Mouse (Mus musculus) kidney, adult 9 months (tissue): ENCODE measurements at regions not wholly inside any gene's neighbourhood (a gene's known extent, or its start where the extent isn't known, plus 50 kb on each side); places are given as distances from the start of the nearest gene placed in this dataset.

ENCODE experiments used
- DNase-seq: peaks from one replicate; pipeline ENCODE4 v3.0.0; 2022

DNA sequence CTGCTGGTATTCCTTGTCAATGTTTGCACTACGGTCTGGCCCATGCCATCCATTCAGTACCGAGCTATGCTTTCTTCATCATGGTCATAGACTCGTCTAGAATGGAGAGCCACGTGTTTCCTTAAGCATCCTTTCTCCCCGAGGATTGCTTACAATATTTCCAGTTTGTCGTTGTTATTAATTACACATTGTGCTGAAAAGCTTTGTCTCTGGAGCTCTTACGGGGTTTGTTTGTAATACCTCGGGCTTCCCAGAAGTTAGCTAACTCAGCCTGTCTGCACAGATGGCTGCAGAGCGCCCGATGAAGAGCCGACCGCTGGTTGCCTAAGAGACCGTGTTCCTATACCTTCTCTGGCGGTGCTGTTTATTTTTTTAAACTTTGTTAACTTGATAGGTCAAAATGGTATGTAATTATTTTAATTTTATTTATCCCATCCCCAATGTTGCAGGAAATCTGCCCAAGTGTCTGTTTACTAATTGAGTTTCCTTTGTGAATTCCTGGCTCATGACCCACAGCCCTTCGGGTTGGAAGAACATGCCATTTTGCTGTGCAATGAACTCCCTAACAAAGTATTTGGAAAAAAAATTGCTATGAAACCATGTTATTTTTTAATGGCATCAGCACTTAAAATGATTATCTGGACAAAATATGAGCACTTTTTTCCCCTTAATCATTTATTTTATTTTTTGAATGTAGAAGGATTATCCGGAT lies 194.1 kb upstream of the Cops8 start:
- DNase-seq = no peak

DNA sequence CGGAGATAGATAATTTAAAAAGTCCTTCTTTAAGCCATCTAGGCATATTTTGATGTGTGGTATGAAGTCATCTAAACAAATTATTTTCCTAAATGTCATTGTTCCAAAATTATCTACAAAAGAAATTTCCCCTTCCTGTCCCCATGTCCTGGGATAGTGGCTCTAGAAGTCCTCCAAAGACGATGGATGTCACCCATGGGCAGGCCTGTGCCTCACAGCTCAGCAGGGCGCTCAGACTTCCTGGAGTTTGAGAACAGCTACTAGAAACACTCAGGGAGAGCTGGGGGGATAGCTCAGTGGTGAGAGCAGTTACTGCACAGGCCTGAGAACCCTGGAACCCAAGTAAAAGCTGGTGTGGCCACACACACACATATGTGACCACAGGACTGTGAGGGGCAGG lies 193.5 kb upstream of the Cops8 start:
- no peak for DNase-seq

DNA sequence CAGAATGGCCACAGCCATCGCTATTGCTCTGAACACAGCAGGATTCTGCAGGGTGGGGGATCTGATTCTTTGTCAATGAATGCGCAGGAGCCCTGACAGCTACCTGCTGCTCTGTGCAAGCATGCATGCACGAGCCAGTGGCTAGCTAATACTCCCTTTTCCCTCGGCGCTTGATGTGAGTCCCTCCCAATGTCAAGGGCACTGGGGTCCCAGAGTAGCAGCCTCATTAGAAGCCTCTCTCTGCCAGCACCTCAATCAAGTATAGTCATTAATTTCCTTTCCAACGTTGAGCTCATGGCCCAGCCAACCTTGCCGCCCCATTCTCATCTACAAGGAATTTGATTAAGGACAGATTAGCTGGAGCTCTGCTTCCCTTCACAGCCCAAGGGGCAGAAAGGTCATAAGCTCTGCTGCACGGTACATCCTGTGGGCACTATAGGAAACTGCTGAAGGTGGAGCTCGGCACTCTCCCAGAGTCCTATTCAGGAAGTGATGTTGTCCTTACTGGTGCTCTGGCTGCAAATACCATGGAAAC lies 190.2 kb upstream of the Cops8 start:
- DNase-seq = peak; percentile 55

DNA sequence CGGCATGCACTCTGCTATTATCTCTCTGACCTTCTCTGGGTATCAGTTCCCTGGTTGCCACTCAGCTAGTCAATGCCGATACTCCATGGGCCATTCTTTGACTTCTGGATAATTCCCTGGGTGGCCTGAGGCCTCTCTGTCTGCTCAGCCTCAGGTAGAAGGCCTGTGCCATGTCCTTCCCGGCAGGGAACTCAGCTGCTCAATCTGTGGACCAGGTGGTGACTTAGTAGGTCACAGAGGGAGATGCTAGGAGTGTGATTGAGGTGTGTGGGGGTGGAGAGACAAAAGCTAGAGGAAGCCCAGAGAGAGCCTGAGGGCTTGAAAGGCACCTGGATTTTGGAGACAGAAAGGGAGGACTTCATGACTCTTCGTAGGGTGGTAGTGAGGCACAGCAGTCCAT lies 188.0 kb upstream of the Cops8 start:
- no peak for DNase-seq

DNA sequence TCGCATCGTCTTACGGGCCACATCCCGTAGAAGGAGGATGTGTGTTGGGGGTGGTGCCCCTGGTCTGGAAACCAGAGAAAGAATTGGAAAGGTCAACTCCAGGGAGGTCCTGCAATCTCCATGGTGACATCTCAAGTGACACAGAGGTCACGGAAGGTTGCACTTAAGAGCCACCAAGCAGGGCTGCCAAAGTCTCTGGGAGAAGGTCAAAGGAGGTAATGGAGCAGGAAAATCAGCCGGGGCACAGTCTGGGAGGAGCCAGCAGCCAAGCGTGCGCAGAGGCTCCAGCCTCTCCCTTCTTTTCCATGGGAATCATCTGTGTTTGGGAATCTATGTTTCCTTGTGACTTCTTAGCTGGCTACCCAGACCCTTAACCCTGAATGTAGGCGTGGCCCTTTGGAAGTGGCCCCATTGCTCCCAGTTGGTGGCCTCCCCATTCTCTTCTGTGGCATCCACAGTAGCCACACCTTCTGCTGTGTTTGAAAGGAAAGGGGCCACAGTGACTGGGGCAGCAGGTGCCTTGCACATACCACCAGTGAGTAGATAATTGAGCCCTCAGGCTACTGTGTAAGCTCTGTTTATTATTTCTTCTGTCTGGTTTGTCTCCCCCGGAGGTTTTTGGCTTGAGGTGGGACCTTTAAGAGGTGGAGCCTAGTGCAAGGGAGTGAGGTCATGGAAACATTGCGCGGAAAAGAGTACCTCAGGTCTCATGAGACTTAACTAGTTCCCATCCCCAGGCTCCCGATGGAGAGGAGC lies 178.5 kb upstream of the Cops8 start:
- DNase-seq = peak; percentile 52

DNA sequence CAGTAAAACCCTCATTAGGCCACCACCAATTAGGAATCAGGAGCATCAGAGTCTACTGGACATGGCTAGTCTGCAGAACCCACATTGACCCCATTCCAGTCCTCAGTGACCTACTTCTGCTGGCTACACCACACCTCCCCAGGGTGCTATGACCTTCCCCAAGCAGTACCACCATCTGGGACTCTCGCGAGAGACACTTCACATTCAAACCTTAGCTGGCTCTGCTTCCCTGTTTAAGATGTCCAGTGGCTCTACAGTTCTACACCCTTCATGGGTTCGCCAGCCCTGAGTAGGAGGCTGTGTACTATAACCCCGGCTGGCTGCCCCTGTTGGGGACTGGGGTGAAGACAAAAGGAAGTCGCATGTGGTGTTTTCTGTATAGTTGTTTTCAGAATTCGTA lies 174.4 kb upstream of the Cops8 start:
- DNase-seq = no peak

DNA sequence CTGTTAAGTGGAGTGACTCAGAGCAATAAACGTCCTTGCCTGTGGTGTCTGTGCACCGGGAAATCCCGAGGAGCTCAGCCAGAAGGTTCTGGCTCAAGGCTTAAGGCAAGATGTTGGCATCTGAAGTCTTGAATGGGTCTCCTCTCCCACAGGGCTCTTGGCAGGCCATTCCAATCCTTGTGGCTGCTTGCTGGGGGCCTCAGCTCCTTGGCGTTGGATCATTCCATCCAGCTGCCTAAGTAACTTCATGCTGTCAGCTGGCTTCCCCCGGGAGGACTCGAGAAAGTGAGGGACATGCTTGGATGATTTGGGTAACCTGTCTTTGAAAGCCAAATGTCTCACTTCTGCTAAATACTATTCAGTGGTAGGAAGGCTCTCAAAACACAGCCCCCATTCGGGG lies 174.0 kb upstream of the Cops8 start:
- no peak for DNase-seq

DNA sequence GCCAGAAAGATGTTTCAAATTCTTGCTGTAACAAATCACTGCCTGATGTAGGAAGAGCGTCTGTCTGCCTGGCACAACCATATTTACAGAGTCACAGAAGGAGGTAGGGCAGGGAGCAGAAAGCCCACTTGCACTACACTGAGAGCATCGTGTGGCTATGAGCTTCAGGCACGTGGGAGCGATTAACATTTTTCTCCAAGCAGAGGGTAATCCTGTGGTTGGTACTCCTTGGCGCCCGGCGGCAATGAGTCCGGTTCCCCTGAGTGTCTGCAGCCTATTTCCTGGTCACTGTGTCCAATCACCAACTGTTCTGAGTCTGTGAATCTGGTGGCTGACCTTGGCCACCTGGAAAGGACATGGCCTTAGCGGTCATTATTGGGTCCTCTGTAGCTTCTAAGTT lies 172.3 kb upstream of the Cops8 start:
- DNase-seq = no peak

DNA sequence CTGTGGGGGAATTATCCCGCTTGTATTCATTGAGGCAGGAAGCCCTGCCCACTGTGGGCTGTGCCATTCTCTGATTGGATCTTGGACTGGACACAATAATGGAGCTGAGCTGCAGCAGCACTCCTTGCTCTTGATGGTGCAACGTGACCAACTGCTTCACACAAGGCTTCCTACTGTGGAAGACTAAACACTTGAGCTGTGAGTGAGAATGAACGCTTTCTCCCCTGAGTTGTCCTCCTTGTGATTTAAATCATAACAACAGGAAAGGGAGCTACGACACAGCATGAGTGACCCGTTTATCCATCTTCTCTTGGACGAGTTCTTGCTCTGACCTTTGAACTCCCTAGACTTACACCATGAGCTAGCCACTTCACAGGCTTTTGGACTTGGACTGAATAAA lies 171.0 kb upstream of the Cops8 start:
- no peak for DNase-seq

DNA sequence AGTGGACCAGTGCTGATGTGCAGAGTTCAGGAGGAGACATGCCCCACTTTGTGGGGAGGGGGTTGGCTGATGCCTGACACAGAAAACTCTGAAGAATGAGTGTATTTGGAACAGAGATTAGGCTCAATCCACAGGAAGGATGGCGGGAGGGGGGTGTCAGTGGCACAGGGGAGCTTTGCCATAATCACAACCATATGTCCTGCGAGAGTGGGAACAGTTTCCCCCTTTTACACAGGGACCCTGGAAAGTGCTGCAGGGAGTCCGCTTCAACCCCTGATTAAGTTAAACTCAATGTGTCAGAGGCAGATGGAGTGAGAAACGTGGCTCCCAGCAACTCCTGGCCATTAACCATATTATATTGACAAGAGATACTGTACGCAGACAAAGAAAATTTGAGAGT lies 168.9 kb upstream of the Cops8 start:
- no peak for DNase-seq

DNA sequence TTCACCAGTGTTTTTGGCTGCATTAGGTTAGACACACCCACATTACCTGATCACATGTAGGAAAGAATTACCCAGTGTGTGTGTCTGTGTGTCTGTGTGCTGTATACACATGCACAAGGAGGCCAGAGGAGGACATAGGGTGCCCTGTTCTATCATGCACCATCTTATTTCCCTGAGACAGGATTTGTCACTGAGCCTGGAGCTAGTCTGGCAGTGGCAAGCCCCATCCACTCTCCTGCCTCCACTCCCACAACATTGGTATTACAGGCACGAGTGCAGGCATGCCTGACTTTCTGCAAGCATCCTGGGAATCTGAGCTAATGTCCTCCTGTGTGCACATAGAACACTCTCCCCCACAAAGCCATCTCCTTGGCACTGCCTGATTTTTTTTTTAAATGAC lies 162.1 kb upstream of the Cops8 start:
- DNase-seq = peak; percentile 17

DNA sequence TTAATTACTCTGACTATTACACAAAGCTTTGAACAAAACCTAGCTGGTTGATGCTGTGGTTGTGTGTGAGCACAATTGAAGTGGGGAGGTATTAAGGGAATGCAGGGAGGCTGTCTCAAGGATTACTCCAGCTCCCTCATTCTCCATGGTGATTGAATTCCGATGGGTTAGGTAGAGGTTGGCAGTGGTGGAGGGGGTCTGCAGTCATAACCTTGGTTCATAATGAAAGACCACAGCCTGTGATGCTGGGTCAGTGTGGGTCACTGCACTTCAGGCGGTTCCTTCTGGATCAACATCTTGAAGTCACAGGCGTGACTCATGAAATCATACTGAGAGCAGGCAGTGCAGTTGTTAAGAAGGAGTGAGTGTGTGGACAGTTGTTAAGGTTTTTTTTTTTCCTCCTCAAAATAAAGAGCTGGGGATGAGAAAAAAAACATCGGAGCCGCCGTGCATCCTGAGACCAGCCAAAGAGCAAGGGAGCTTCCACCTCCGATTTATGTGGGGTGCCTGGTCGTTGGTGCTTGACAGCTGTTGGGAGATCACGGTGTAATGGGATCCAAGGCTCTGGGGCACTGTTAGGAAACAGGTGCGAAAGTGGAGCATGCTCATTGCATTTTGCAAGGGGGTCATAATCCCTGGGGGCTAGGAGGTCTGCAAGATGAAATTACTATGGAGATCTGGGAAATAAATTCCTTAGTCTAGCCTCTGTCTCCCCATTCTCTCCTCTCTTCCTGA lies 161.5 kb upstream of the Cops8 start:
- DNase-seq = no peak

DNA sequence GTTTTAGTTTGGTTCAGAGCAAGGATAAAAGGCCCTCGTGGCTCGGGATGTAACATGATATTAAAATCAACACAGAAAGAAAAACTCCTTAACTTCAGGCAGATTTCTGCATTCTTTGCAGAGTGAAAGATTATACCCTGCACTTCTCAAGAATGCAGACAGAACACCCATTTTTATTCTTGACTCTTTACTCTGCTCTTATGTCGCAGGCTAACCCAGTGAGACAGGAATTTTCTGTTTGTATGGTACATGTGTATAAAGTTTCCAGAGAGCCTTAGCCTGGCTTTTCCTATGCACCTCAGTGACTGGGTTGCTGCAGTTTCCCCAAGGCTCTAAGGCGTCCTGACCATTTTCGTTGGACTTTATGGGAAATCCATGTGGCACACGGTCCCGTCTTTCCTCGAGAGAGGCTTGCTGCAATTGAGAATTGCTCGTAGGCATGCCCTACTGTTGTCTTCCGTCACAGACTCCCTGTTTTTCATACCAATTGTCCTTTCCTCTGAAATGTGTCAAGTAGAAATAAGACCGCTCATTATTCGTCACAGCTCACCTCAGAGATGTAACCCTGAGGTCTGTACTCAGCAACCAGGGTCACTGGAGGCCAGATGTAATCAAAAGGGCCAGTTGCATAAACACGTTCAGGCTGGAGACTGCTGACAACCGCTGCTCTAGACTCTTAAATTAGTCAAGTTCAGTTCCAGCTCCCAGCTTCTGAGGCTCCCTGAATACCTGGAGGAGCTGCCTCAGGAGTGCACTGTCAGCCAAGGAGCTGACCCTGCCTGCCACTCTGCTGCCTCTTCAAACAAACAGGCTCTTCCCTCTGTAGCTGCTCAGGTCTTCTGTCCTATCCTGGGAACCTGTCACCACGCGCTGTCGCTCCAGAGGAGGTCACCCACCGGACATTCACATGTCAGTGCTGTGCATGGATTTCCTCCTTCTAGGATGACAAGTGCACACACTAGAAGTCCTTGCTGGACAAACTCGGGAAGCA lies 160.2 kb upstream of the Cops8 start:
- no peak for DNase-seq

DNA sequence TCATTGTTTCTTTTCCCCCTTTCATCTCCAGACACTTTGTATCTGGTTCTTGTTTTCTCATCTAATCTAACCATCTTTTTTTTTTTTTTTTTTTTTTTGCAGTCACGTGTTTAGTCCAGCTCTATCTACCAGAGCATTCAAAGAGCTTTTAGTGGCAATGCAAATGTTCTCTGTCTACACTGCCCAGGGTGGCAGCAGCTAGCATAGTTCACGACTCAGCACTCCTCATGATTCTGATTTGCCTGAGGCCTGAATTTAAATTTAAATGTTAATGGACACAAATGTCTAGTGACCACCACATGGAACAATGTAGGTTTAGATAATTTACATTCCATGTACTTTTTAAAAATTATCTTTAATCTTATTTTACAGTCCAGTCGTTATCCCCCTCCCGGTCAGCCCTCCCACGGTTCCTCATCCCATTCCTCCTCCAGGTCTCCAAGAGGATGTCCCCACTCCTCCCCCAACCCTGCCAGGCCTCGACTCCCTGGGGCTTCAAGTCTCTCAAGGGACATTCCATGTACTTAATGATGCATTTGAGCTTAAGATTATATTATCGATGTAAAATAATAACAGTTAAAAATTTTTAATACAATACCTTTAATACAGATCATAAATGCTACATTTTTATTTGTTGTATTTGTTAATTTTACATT lies 153.1 kb upstream of the Cops8 start:
- DNase-seq = peak; percentile 19

DNA sequence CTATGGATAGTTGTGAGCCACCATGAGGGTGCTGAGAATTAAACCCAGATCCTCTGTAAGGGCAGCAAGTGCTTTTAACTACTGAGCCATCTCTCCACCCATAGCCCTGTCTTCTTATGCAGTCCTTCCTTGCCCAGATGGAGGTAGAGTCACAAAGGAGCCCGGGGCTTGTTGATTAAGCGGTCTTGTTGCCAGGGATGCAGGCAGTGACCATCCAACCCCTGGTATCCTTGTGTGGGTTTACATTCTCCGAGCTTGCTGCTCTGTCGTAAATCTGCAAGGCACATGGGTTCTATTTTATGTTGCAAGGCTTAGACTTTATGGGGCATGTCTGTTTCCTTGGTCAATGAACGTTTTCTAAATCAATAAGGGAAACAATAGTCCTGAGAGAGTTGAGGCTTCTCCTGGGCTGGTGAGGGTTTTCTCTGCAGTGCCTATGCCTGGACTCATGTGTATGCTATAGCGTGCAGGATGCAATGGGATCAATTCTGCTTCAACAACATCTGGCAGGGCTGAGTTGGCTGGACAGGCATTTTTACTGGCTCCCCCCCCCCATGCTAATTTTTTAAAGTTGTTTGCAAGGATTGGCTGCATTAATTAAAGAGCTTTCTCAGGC lies 150.7 kb upstream of the Cops8 start:
- DNase-seq = no peak

DNA sequence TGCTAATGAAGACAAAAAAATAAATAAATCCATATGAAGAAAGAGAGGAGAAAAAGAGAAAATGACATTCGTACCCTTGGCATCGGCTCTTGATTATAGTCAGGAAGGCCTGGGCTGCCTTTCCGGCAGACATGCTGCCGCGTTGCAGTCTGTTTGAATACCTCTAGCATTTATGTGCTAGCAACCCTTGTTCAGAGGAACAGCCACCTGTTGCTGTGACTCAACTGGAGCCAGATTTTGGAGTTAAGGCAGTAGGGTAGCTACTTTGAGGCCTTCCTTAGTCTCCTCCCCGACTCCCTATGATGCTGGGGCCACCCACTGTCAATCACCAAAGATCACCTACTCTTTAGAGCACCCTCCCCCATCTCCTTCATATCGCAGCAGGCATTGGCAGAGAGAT lies 148.5 kb upstream of the Cops8 start:
- no peak for DNase-seq

DNA sequence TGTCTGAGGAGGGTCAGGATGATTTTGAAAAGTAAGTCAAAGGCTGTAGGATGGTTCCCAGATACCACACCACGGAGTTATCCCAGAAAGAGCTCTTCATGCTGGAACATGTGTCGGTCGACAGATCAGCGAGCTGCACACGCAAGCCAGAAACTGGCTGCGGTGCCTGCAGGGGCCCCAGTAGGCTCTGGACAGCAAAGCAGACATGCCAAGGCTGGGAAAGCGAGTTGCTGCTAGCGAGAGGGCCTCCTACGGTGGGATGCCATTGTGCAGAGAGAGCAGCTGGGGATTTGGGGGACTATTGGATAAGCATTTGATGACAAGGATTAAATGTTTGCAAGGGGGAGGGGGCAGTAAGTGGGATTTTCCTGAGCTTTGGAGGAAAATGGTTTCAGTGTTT lies 145.4 kb upstream of the Cops8 start:
- DNase-seq = no peak

DNA sequence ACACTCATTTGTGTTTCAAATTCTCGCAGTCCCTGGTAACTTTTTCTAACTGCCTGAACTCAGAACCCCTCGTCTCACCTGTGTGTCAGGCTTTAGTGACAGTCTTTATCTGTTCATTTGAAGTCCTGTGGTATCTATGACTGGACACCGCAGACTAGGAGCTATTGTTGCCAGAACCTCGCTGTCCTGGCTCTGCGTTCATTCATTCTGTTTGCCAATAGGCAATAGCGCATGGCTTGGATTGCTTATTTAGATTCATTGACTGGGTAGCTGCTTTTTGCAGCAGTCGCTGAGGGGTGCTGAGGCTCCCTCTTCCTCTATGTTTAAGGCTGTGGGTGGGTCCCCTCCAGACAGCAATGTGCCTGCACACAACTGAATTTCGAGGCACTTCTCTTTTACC lies 144.6 kb upstream of the Cops8 start:
- no peak for DNase-seq

DNA sequence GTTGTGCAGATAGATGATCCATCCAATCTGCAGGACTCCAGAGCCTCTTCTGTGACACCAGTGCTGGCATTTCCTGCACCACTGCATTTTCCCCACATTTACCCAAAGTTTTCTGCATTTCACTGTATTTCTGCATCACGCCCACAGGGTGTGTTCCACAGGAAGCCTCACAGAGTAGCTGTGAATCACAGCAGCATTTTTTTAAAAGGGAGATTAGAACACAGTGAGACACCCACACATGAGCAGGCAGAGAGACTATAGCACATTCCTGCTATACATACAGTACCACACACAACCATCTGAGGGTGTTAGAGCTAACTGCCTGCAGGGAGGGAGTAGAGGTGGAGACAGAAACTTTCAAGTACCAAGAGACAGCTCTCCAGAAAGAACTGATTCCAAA lies 141.1 kb upstream of the Cops8 start:
- DNase-seq = no peak

DNA sequence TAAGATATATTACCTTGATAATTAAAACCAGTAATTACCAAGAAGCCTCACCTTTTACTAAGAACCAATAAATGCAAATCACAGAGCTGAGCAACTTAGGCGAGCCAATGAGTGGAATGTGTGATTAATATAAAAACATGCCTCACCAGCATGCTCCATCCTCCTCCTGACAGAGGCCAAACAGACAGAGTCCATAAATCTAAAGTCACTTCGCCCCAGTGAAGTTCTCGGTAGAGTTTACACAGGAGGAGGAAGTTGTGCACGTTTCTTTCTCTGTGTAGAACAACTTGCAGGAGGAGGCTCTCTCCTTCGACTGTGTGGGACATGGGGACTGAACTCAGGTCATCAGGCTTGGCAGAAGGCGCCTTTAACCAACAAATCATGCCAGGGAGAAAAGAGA lies 139.5 kb upstream of the Cops8 start:
- no peak for DNase-seq

DNA sequence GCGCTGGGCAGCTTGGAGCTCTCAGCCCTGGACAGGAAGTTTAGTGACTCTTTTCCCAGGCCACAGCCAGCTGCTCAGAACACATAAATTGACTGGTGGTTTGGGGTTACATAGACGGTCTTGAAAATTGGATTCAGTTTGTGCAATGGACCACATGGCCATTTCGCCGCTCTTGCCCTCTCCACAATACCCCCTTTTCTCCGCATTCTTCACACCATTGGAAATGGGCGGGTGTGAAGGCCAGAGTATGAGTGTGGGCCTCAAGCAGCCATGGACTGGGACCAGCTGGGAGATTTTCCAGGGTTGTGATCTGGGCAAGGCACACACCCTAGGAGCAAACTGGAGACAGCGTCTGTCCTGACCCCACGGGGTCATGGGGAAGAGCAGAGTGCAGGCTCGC lies 135.1 kb upstream of the Cops8 start:
- DNase-seq = peak; percentile 26

DNA sequence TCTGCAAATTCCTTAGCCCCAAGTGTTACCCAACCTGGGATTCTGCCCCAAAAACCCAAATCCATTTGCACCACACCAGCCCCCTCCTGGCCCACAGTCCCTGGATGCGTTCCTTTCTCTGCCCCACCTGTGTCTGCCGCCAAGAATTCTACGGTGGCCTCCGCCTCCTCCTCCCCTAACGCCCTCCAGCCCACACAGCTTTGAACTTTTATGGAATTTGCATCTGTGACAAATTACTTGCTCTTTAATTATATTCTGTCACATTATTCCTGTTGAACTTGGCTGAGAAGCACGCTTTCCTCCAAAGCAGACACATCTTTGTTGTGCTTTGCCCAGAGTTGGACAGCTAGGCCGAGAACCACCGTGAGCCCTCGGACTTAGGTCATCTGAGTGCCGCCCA lies 131.8 kb upstream of the Cops8 start:
- peak; percentile 22 for DNase-seq
